Mouse (Mus musculus): Measurements from ENCODE around the gene Cdk9. TPM values are rescaled to one million over a fixed set of nuclear protein-coding genes. Genes with fewer than 3 reads are reported as not detected.

Gene Cdk9
- polyA plus RNA-seq, 1 experiment from 2014 or later = 57.1 TPM

MicroRNAs within 50 kb of the gene (microRNA counts, 519-probe panel; counts per million panel counts)
- 2,173 counts per million, percentile 34 among the panel's probes with 10 or more counts for microRNA mmu-miR-2861

Small RNAs within 50 kb of the gene (microRNA-seq; reads per million reads assigned to microRNA genes)
- gene Gm47291 (not detected), gene Mir2861 (not detected), gene Mir3960 (not detected), gene Mir8093 (not detected)

Other genes starting within 250 kb of the Cdk9 start
- gene Fam102a, start 177.7 kb downstream of the Cdk9 start, polyA plus RNA-seq (2015; fragmentation: Nextera tagmentation; extraction: Ambion mirVana) = 5.8 and 6.6 TPM in 2 replicates
- 72.1 and 73.0 TPM in 2 replicates for gene Dpm2, start 142.2 kb downstream of the Cdk9 start, polyA plus RNA-seq (2015; fragmentation: Nextera tagmentation; extraction: Ambion mirVana)
- gene Pip5kl1, start 138.3 kb downstream of the Cdk9 start, polyA plus RNA-seq (2015; fragmentation: Nextera tagmentation; extraction: Ambion mirVana) = 0.16 and 0.32 TPM in 2 replicates
- gene 9430097D07Rik, start 137.4 kb downstream of the Cdk9 start, polyA plus RNA-seq (2015; fragmentation: Nextera tagmentation; extraction: Ambion mirVana) = not detected in 2 replicates
- gene St6galnac4, start 126.0 kb downstream of the Cdk9 start, polyA plus RNA-seq (2015; fragmentation: Nextera tagmentation; extraction: Ambion mirVana) = 40.6 and 40.7 TPM in 2 replicates
- gene St6galnac6, start 113.4 kb downstream of the Cdk9 start, polyA plus RNA-seq (2015; fragmentation: Nextera tagmentation; extraction: Ambion mirVana) = 33.4 and 34.1 TPM in 2 replicates
- 470 and 488 TPM in 2 replicates for gene Ak1, start 91.3 kb downstream of the Cdk9 start, polyA plus RNA-seq (2015; fragmentation: Nextera tagmentation; extraction: Ambion mirVana)
- 170 and 176 TPM in 2 replicates for gene Eng, start 66.5 kb downstream of the Cdk9 start, polyA plus RNA-seq (2015; fragmentation: Nextera tagmentation; extraction: Ambion mirVana)
- gene Fpgs, start 8.9 kb downstream of the Cdk9 start, polyA plus RNA-seq (2015; fragmentation: Nextera tagmentation; extraction: Ambion mirVana) = 16.7 and 16.9 TPM in 2 replicates
- 32.4 and 33.6 TPM in 2 replicates for gene Sh2d3c, start 8.0 kb upstream of the Cdk9 start, polyA plus RNA-seq (2015; fragmentation: Nextera tagmentation; extraction: Ambion mirVana)
- gene 6330409D20Rik, start 27.9 kb upstream of the Cdk9 start, polyA plus RNA-seq (2015; fragmentation: Nextera tagmentation; extraction: Ambion mirVana) = 0.17 and 0.26 TPM in 2 replicates
- gene Tor2a, start 44.2 kb upstream of the Cdk9 start, polyA plus RNA-seq (2015; fragmentation: Nextera tagmentation; extraction: Ambion mirVana) = 38.1 and 38.9 TPM in 2 replicates
- 0.34 and 0.43 TPM in 2 replicates for gene Ttc16, start 62.6 kb upstream of the Cdk9 start, polyA plus RNA-seq (2015; fragmentation: Nextera tagmentation; extraction: Ambion mirVana)
- gene Ptrh1, start 62.7 kb upstream of the Cdk9 start, polyA plus RNA-seq (2015; fragmentation: Nextera tagmentation; extraction: Ambion mirVana) = 5.2 and 6.1 TPM in 2 replicates
- gene Cfap157, start 71.4 kb upstream of the Cdk9 start, polyA plus RNA-seq (2015; fragmentation: Nextera tagmentation; extraction: Ambion mirVana) = 0.53 and 0.70 TPM in 2 replicates
- 28.0 and 29.2 TPM in 2 replicates for gene Stxbp1, start 134.2 kb upstream of the Cdk9 start, polyA plus RNA-seq (2015; fragmentation: Nextera tagmentation; extraction: Ambion mirVana)
- gene Fam129b, start 163.0 kb upstream of the Cdk9 start, polyA plus RNA-seq (2015; fragmentation: Nextera tagmentation; extraction: Ambion mirVana) = 44.9 and 57.3 TPM in 2 replicates
- gene Rpl12, start 248.5 kb upstream of the Cdk9 start, polyA plus RNA-seq (2015; fragmentation: Nextera tagmentation; extraction: Ambion mirVana) = 90.1 and 92.2 TPM in 2 replicates
- 8.2 and 8.8 TPM in 2 replicates for gene Lrsam1, start 248.5 kb upstream of the Cdk9 start, polyA plus RNA-seq (2015; fragmentation: Nextera tagmentation; extraction: Ambion mirVana)